Mouse (Mus musculus): ENCODE data around the gene Hand2. TPM values are rescaled to one million over a fixed set of nuclear protein-coding genes. Genes with fewer than 3 reads are reported as not detected.

Gene Hand2
- polyA plus RNA-seq, 1 experiment from 2014 or later = 17.4 TPM

DNA sequence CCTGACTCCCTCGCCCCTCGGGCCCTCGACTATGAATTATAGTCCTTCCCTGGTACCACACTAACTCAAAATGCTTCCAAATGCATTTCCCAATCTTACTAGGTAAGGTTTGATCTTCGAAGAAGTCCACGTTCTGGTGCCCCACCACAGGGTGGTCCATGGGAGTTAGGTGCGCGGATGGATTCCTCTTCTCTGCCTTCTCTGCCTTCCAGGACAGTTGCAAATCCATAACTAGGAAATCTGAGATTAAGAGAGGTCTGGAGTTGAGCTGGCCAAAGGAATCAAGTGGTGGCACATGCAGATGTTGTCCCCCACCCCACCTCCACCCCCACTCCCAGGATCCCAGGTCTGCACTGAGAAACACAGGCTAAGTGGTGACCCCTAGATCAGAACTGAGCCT, 25.6 kb downstream of the Hand2 start:
- Histone ChIP-seq H3K27me3 (ENCODE audit: control insufficient read depth, insufficient read depth, low read length) (no peaks in the 10 kb centered on the region), H3K9ac (ENCODE audit: low read length) (no peak overlapping the region), H3K4me3 (ENCODE audit: control insufficient read depth in 1 of 2, insufficient read depth in 1 of 2, low read depth in 1 of 2, low read length in 2 of 2) (no peak overlapping the region), H3K9me3 (ENCODE audit: control insufficient read depth, low read length) (no peaks in the 10 kb centered on the region), H3K4me2 (ENCODE audit: low read length) (no peak overlapping the region), H3K4me1 (ENCODE audit: control insufficient read depth in 2 of 2, insufficient read depth in 2 of 2, low read length in 2 of 2) (peaks cover 35 to 60% of the 10 kb centered on the region in 2 experiments), H3K27ac (replicated peaks in 1 of 2; ENCODE audit: control insufficient read depth in 1 of 2, insufficient read depth in 1 of 2, low read depth in 2 of 2, low read length in 2 of 2) (no peak overlapping the region), H3K36me3 (ENCODE audit: control insufficient read depth, insufficient read depth, low read length) (peaks cover 21% of the 10 kb centered on the region)
- no peak for ATAC-seq (ENCODE audit: insufficient number of reproducible peaks, insufficient read depth, low FRiP score, low read depth)
- 65% methylated on average over 7 of the region's 7 CpGs for WGBS

DNA sequence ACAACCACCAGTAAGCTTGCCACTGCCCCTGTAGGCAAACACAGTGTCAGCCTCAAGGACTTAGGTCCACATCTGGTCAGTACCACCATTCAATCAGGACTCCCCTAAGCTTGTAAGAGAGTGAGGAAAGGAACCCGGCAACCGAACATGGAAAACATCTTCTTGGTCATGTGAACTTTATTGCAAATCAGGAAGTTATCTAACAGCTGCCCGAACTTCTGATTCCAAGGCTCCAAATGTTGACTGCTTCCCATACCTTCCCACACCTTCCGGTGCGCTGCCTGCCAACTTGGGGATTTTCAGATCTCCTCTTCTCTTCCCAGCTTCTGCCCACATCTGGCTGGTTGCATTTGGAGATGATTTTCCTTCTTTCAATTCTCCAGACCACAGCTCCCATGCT, 26.4 kb downstream of the Hand2 start:
- H3K36me3 ChIP-seq (ENCODE audit: control insufficient read depth, insufficient read depth, low read length) = peaks cover 21% of the 10 kb centered on the region
- peaks cover 31 to 53% of the 10 kb centered on the region in 2 experiments for H3K4me1 ChIP-seq (ENCODE audit: control insufficient read depth in 2 of 2, insufficient read depth in 2 of 2, low read length in 2 of 2)
- H3K27me3 ChIP-seq (ENCODE audit: control insufficient read depth, insufficient read depth, low read length) = no peaks in the 10 kb centered on the region
- 66% methylated on average over 5 of the region's 5 CpGs for WGBS
- no peak overlapping the region for H3K27ac ChIP-seq (replicated peaks in 1 of 2; ENCODE audit: control insufficient read depth in 1 of 2, insufficient read depth in 1 of 2, low read depth in 2 of 2, low read length in 2 of 2)
- no peak for ATAC-seq (ENCODE audit: insufficient number of reproducible peaks, insufficient read depth, low FRiP score, low read depth)
- no peaks in the 10 kb centered on the region for H3K9me3 ChIP-seq (ENCODE audit: control insufficient read depth, low read length)
- no peak overlapping the region for H3K4me3 ChIP-seq (ENCODE audit: control insufficient read depth in 1 of 2, insufficient read depth in 1 of 2, low read depth in 1 of 2, low read length in 2 of 2)
- no peak overlapping the region for H3K4me2 ChIP-seq (ENCODE audit: low read length)
- no peak overlapping the region for H3K9ac ChIP-seq (ENCODE audit: low read length)

DNA sequence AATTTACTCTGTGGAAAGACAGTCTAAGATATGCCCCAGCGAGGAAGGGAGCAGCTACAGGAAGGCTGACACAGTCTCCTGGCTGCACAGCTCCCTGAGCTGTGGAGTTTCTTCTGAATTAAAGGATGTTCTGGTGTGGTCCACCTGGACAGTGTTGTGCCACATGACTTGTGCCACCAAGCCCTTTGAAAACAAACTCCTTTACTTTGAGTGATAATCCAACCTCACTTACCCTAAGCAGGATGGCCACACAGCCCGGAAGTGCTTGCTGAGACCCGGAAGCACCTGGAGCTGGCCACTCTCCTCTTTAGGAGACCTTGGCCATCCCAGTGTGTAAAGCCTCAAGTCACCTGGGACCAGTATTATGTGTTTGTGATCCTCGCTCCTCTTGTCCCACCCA, 27.5 kb downstream of the Hand2 start:
- peak overlapping the region in 1 of 2 experiments; percentile 42; a peak in 1 of 4 replicates for H3K4me3 ChIP-seq (ENCODE audit: control insufficient read depth in 1 of 2, insufficient read depth in 1 of 2, low read depth in 1 of 2, low read length in 2 of 2)
- H3K27me3 ChIP-seq (ENCODE audit: control insufficient read depth, insufficient read depth, low read length) = no peaks in the 10 kb centered on the region
- 31% methylated on average over 4 of the region's 4 CpGs for WGBS
- peaks cover 21% of the 10 kb centered on the region for H3K36me3 ChIP-seq (ENCODE audit: control insufficient read depth, insufficient read depth, low read length)
- peaks cover 27 to 51% of the 10 kb centered on the region in 2 experiments for H3K4me1 ChIP-seq (ENCODE audit: control insufficient read depth in 2 of 2, insufficient read depth in 2 of 2, low read length in 2 of 2)
- peak overlapping the region; percentile 93 for H3K4me2 ChIP-seq (ENCODE audit: low read length)
- no peak for ATAC-seq (ENCODE audit: insufficient number of reproducible peaks, insufficient read depth, low FRiP score, low read depth)
- H3K9me3 ChIP-seq (ENCODE audit: control insufficient read depth, low read length) = no peaks in the 10 kb centered on the region
- peak overlapping the region; percentile 74 for H3K9ac ChIP-seq (ENCODE audit: low read length)
- H3K27ac ChIP-seq (replicated peaks in 1 of 2; ENCODE audit: control insufficient read depth in 1 of 2, insufficient read depth in 1 of 2, low read depth in 2 of 2, low read length in 2 of 2) = no peak overlapping the region

- WGBS = 1% methylated on average over 23 of the region's 23 CpGs
- Histone ChIP-seq H3K9ac (ENCODE audit: low read length) (peak overlapping the region; percentile 74), H3K36me3 (ENCODE audit: control insufficient read depth, insufficient read depth, low read length) (peaks cover 21% of the 10 kb centered on the region)
Measured at GRCm38 (mm10) chr8:57348866-57349520, 28.2 kb downstream of the Hand2 start.

GRCm38 (mm10) chr8:57351861-57352260, 31.1 kb downstream of the Hand2 start:
- Histone ChIP-seq H3K9me3 (ENCODE audit: control insufficient read depth, low read length) (no peaks in the 10 kb centered on the region), H3K9ac (ENCODE audit: low read length) (no peak overlapping the region), H3K27ac (replicated peaks in 1 of 2; ENCODE audit: control insufficient read depth in 1 of 2, insufficient read depth in 1 of 2, low read depth in 2 of 2, low read length in 2 of 2) (no peak overlapping the region), H3K4me3 (ENCODE audit: control insufficient read depth in 1 of 2, insufficient read depth in 1 of 2, low read depth in 1 of 2, low read length in 2 of 2) (no peak overlapping the region), H3K36me3 (ENCODE audit: control insufficient read depth, insufficient read depth, low read length) (peaks cover 8% of the 10 kb centered on the region), H3K27me3 (ENCODE audit: control insufficient read depth, insufficient read depth, low read length) (no peaks in the 10 kb centered on the region), H3K4me1 (ENCODE audit: control insufficient read depth in 2 of 2, insufficient read depth in 2 of 2, low read length in 2 of 2) (peaks cover 20 to 50% of the 10 kb centered on the region in 2 experiments), H3K4me2 (ENCODE audit: low read length) (no peak overlapping the region)
- no peak for ATAC-seq (ENCODE audit: insufficient number of reproducible peaks, insufficient read depth, low FRiP score, low read depth)
- 58% methylated on average over 2 of the region's 2 CpGs for WGBS

More at GRCm38 (mm10) chr8:57348866-57349520, 28.2 kb downstream of the Hand2 start:
- Histone ChIP-seq H3K4me3 (ENCODE audit: control insufficient read depth in 1 of 2, insufficient read depth in 1 of 2, low read depth in 1 of 2, low read length in 2 of 2) (peak overlapping the region; percentile 33 to 42), H3K4me1 (ENCODE audit: control insufficient read depth in 2 of 2, insufficient read depth in 2 of 2, low read length in 2 of 2) (peaks cover 29 to 46% of the 10 kb centered on the region in 2 experiments), H3K27ac (replicated peaks in 1 of 2; ENCODE audit: control insufficient read depth in 1 of 2, insufficient read depth in 1 of 2, low read depth in 2 of 2, low read length in 2 of 2) (peak overlapping the region; percentile 35 to 44; a peak in 2 of 4 replicates), H3K27me3 (ENCODE audit: control insufficient read depth, insufficient read depth, low read length) (no peaks in the 10 kb centered on the region), H3K9me3 (ENCODE audit: control insufficient read depth, low read length) (no peaks in the 10 kb centered on the region), H3K4me2 (ENCODE audit: low read length) (peak overlapping the region; percentile 93)
- no peak for ATAC-seq (ENCODE audit: insufficient number of reproducible peaks, insufficient read depth, low FRiP score, low read depth)

GRCm38 (mm10) chr8:57353346-57354305, 32.8 kb downstream of the Hand2 start:
- Histone ChIP-seq H3K27ac (replicated peaks in 1 of 2; ENCODE audit: control insufficient read depth in 1 of 2, insufficient read depth in 1 of 2, low read depth in 2 of 2, low read length in 2 of 2) (peak overlapping the region; percentile 93 to 95), H3K9me3 (ENCODE audit: control insufficient read depth, low read length) (no peaks in the 10 kb centered on the region), H3K36me3 (ENCODE audit: control insufficient read depth, insufficient read depth, low read length) (no peaks in the 10 kb centered on the region), H3K4me2 (ENCODE audit: low read length) (peak overlapping the region; percentile 61), H3K27me3 (ENCODE audit: control insufficient read depth, insufficient read depth, low read length) (no peaks in the 10 kb centered on the region), H3K4me1 (ENCODE audit: control insufficient read depth in 2 of 2, insufficient read depth in 2 of 2, low read length in 2 of 2) (peaks cover 15 to 42% of the 10 kb centered on the region in 2 experiments), H3K4me3 (ENCODE audit: control insufficient read depth in 1 of 2, insufficient read depth in 1 of 2, low read depth in 1 of 2, low read length in 2 of 2) (peak overlapping the region; percentile 60 to 93), H3K9ac (ENCODE audit: low read length) (peak overlapping the region; percentile 86)
- peak; percentile 86 for ATAC-seq (ENCODE audit: insufficient number of reproducible peaks, insufficient read depth, low FRiP score, low read depth)
- 4% methylated on average over 37 of the region's 37 CpGs for WGBS

GRCm38 (mm10) chr8:57354876-57355275, 34.1 kb downstream of the Hand2 start:
- Histone ChIP-seq H3K4me2 (ENCODE audit: low read length) (peak overlapping the region; percentile 61), H3K27me3 (ENCODE audit: control insufficient read depth, insufficient read depth, low read length) (no peaks in the 10 kb centered on the region), H3K36me3 (ENCODE audit: control insufficient read depth, insufficient read depth, low read length) (no peaks in the 10 kb centered on the region), H3K9me3 (ENCODE audit: control insufficient read depth, low read length) (no peaks in the 10 kb centered on the region), H3K4me3 (ENCODE audit: control insufficient read depth in 1 of 2, insufficient read depth in 1 of 2, low read depth in 1 of 2, low read length in 2 of 2) (peak overlapping the region; percentile 12 to 23; a peak in 2 of 4 replicates), H3K4me1 (ENCODE audit: control insufficient read depth in 2 of 2, insufficient read depth in 2 of 2, low read length in 2 of 2) (peaks cover 8 to 32% of the 10 kb centered on the region in 2 experiments), H3K27ac (replicated peaks in 1 of 2; ENCODE audit: control insufficient read depth in 1 of 2, insufficient read depth in 1 of 2, low read depth in 2 of 2, low read length in 2 of 2) (peak overlapping the region; percentile 24 to 67), H3K9ac (ENCODE audit: low read length) (peak overlapping the region; percentile 57)
- no peak for ATAC-seq (ENCODE audit: insufficient number of reproducible peaks, insufficient read depth, low FRiP score, low read depth)
- 60% methylated on average over 2 of the region's 2 CpGs for WGBS

Data from heart, embryonic 14.5 days (tissue).